Mouse (Mus musculus): ENCODE data around the gene Sox15. TPM values are rescaled to one million over a fixed set of nuclear protein-coding genes. Genes with fewer than 3 reads are reported as not detected.
A peak's percentile ranks its signal among the peaks of the same experiment; 100 is the strongest.

Gene Sox15
- total RNA-seq, 2 experiments from 2014 or later = not detected

- DNase-seq (ENCODE audit: low spot score in 2 of 2) = peak; percentile 97 to 98
Observed at GRCm38 (mm10) chr11:69672211-69672706, 17.1 kb downstream of the Sox15 start, which contains the start of gene Eif4a1. TSS of gene Eif4a1 (minus strand) at chr11:69672423.

- no peak for DNase-seq (ENCODE audit: low spot score in 2 of 2)
Observed at GRCm38 (mm10) chr11:69679144-69679543, 24.0 kb downstream of the Sox15 start.

- no peak for DNase-seq (ENCODE audit: low spot score in 2 of 2)
Observed at GRCm38 (mm10) chr11:69680136-69680855, 25.2 kb downstream of the Sox15 start.

- peak; percentile 95 for DNase-seq (ENCODE audit: low spot score in 2 of 2)
Observed at GRCm38 (mm10) chr11:69681314-69682208, 26.4 kb downstream of the Sox15 start, which contains the start of gene Senp3. TSS of gene Senp3 (minus strand) at chr11:69682084.

- DNase-seq (ENCODE audit: low spot score in 2 of 2) = no peak
Observed at GRCm38 (mm10) chr11:69682209-69682839, 27.2 kb downstream of the Sox15 start.

- peak; percentile 87 to 92 for DNase-seq (ENCODE audit: low spot score in 2 of 2)
Observed at GRCm38 (mm10) chr11:69682840-69683533, 27.9 kb downstream of the Sox15 start.

GRCm38 (mm10) chr11:69683576-69683975 lies 28.5 kb downstream of the Sox15 start:
- no peak for DNase-seq (ENCODE audit: low spot score in 2 of 2)

- no peak for DNase-seq (ENCODE audit: low spot score in 2 of 2)
Observed at GRCm38 (mm10) chr11:69684128-69684745, 29.1 kb downstream of the Sox15 start.

- DNase-seq (ENCODE audit: low spot score in 2 of 2) = no peak
Observed at GRCm38 (mm10) chr11:69684936-69685335, 29.8 kb downstream of the Sox15 start.

- DNase-seq (ENCODE audit: low spot score in 2 of 2) = peak in 1 of 2 experiments; percentile 45
Observed at GRCm38 (mm10) chr11:69685526-69686148, 30.5 kb downstream of the Sox15 start, which contains the start of gene Tnfsf13. TSS of gene Tnfsf13 (minus strand) at chr11:69685784.

- peak in 1 of 2 experiments; percentile 61 for DNase-seq (ENCODE audit: low spot score in 2 of 2)
Observed at GRCm38 (mm10) chr11:69686377-69686776, 31.3 kb downstream of the Sox15 start.

- DNase-seq (ENCODE audit: low spot score in 2 of 2) = no peak
Observed at GRCm38 (mm10) chr11:69687061-69687460, 31.9 kb downstream of the Sox15 start.

GRCm38 (mm10) chr11:69689891-69690290 lies 34.8 kb downstream of the Sox15 start:
- no peak for DNase-seq (ENCODE audit: low spot score in 2 of 2)

GRCm38 (mm10) chr11:69692196-69692811 lies 37.2 kb downstream of the Sox15 start:
- DNase-seq (ENCODE audit: low spot score in 2 of 2) = no peak

GRCm38 (mm10) chr11:69692863-69693262 lies 37.7 kb downstream of the Sox15 start:
- DNase-seq (ENCODE audit: low spot score in 2 of 2) = no peak

- DNase-seq (ENCODE audit: low spot score in 2 of 2) = no peak
Observed at GRCm38 (mm10) chr11:69693421-69693965, 38.4 kb downstream of the Sox15 start.

GRCm38 (mm10) chr11:69695046-69695360 lies 39.9 kb downstream of the Sox15 start:
- no peak for DNase-seq (ENCODE audit: low spot score in 2 of 2)

- DNase-seq (ENCODE audit: low spot score in 2 of 2) = peak; percentile 72 to 77
Observed at GRCm38 (mm10) chr11:69695361-69696181, 40.5 kb downstream of the Sox15 start, which contains the start of the genes Tnfsf12 and Tnfsfm13. TSS of gene Tnfsf12 (minus strand) at chr11:69695849. TSS of gene Tnfsfm13 (minus strand) at chr11:69696098.
